23 mouse cellular contexts compared by ENCODE assay signal in the genomic region with DNA sequence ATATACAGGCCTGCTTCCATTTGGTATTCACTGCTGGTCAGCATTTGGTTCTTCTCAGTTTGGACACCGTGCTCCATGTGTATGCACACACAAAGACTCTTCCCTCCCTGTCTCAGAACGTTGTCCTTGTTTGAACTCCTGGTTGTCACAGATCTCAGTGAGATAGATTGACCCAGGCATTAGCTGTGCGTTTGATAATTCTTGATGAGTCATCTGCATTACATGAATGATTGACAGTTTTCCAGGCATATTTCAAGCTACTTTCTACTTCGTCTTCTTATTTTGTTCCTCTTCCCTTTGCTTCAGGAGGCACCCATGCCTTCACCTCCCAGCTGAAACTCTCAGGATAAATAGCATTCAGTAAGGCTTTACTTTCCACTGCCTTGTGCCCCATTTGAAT.
"Had no signal": no experiment of that assay in that cellular context is flagged by ENCODE, and none has a peak within 500 bp of the region (broad histone marks: within the 10 kb centered on the region; RNA-seq: fewer than 3 reads in every experiment).

No protein-coding gene starts in this region.

- H3K27ac ChIP-seq: kidney, postnatal 0 days; layer of hippocampus, adult 2 months; limb, embryonic 10.5 days; limb, embryonic 13.5 days; liver, embryonic 12.5 days; liver, embryonic 15.5 days; lung, embryonic 15.5 days; midbrain, embryonic 10.5 days; midbrain, embryonic 13.5 days; neural tube, embryonic 13.5 days; stomach, embryonic 15.5 days had no signal

- H3K4me3 ChIP-seq: layer of hippocampus, adult 2 months; limb, embryonic 10.5 days; limb, embryonic 13.5 days; liver, embryonic 12.5 days; liver, embryonic 15.5 days; lung, embryonic 15.5 days; midbrain, embryonic 10.5 days; midbrain, embryonic 13.5 days; myocyte; neural tube, embryonic 13.5 days; stomach, embryonic 15.5 days had no signal

- ATAC-seq: liver, embryonic 12.5 days; midbrain, embryonic 13.5 days; midbrain, embryonic 16.5 days had no signal

- DNase-seq: kidney, postnatal 25 days; layer of hippocampus, adult 9-11 months; liver; lung, adult 18-20 months; lung, postnatal 14 days; lung, postnatal 4 days; retina, postnatal 1 day; right cerebral cortex, postnatal 25 days; spleen, adult 18-20 months; thymus, postnatal 25 days had no signal
